Mouse (Mus musculus): Measurements from ENCODE around the gene Hoxa6. TPM values are rescaled to one million over a fixed set of nuclear protein-coding genes. Genes with fewer than 3 reads are reported as not detected.

The Hoxa6 gene
- total and polyA plus RNA-seq, 3 experiments, result not detected

DNA sequence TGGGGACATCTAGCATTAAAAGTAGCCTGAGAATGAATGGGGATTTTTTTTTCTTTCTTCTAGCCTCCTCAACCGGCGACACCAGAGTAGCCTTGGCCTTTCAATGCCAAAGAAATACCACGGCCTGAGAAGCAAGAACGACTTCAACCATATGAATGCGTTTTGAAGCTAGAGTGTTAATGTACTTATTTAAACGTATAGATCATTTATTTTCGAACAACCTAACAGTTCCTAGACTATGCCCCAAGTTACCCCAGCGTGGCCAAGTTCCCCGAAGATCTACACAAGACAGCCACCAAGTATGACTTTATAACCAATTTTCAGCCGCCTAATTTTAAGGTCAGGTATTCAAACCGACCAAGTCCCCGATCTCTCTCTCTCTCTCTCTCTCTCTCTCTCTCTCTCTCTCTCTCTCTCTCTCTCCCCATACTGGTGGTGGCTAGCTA lies 12.4 kb upstream of the Hoxa6 start:
- Histone ChIP-seq H3K4me3 (ENCODE audit: control insufficient read depth in 1 of 2, insufficient read depth in 1 of 2, low read depth in 2 of 2, low read length in 2 of 2) (peak overlapping the region; percentile 74 to 79; a peak in 3 of 4 replicates), H3K27ac (ENCODE audit: control insufficient read depth, low read depth, low read length) (no peak overlapping the region), H3K79me2 (ENCODE audit: control insufficient read depth, insufficient read depth, low read length, poor library complexity) (no peaks in the 10 kb centered on the region), H3K4me1 (ENCODE audit: control insufficient read depth in 1 of 2, insufficient read depth in 2 of 2, low read length in 2 of 2) (no peaks in the 10 kb centered on the region), H3K9ac (ENCODE audit: control insufficient read depth, low read depth, low read length, poor library complexity, severe bottlenecking) (peak overlapping the region; percentile 72), H3K27me3 (ENCODE audit: control insufficient read depth in 1 of 2, insufficient read depth in 2 of 2, low read length in 2 of 2) (no peaks in the 10 kb centered on the region), H3K36me3 (ENCODE audit: control insufficient read depth in 1 of 2, insufficient read depth in 2 of 2, low read length in 2 of 2) (no peaks in the 10 kb centered on the region), H3K9me3 (replicated peaks; ENCODE audit: insufficient read depth, low read length) (no peaks in the 10 kb centered on the region)
- peak; percentile 9 for DNase-seq (ENCODE audit: low read depth, low spot score)
- TF ChIP-seq TBP (IDR thresholded peaks at IDR 0.05; ENCODE audit: low read depth, low read length) (no peak), TCF12 (IDR thresholded peaks at IDR 0.05; ENCODE audit: low read depth, low read length) (no peak), UBTF (IDR thresholded peaks at IDR 0.05; ENCODE audit: borderline replicate concordance, insufficient read depth, low read depth, low read length) (no peak), NELFE (IDR thresholded peaks at IDR 0.05; ENCODE audit: low read depth, low read length) (no peak), KAT2A (conservative IDR thresholded peaks at IDR 0.05; ENCODE audit: low read depth, low read length) (no peak), EP300 (IDR thresholded peaks at IDR 0.05; ENCODE audit: low read depth in 1 of 2, low read length in 2 of 2) (no peak), HCFC1 (IDR thresholded peaks at IDR 0.05; ENCODE audit: low read depth, low read length) (no peak), MAZ (IDR thresholded peaks at IDR 0.05; ENCODE audit: low read depth, low read length) (no peak), MXI1 (IDR thresholded peaks at IDR 0.05; ENCODE audit: low read depth, low read length) (no peak), ZMIZ1 (IDR thresholded peaks at IDR 0.05; ENCODE audit: low read depth, low read length) (no peak), POLR2AphosphoS5 (IDR thresholded peaks at IDR 0.05; ENCODE audit: borderline replicate concordance, low read depth, low read length) (no peak), SMC3 (IDR thresholded peaks at IDR 0.05; ENCODE audit: low read depth, low read length) (no peak), ZKSCAN1 (IDR thresholded peaks at IDR 0.05; ENCODE audit: low read depth, low read length) (no peak), ELF1 (IDR thresholded peaks at IDR 0.05; ENCODE audit: low read depth, low read length) (no peak), MEF2A (IDR thresholded peaks at IDR 0.05; ENCODE audit: extremely low read depth, insufficient replicate concordance, low read depth, low read length, poor library complexity, severe bottlenecking) (no peak)

DNA sequence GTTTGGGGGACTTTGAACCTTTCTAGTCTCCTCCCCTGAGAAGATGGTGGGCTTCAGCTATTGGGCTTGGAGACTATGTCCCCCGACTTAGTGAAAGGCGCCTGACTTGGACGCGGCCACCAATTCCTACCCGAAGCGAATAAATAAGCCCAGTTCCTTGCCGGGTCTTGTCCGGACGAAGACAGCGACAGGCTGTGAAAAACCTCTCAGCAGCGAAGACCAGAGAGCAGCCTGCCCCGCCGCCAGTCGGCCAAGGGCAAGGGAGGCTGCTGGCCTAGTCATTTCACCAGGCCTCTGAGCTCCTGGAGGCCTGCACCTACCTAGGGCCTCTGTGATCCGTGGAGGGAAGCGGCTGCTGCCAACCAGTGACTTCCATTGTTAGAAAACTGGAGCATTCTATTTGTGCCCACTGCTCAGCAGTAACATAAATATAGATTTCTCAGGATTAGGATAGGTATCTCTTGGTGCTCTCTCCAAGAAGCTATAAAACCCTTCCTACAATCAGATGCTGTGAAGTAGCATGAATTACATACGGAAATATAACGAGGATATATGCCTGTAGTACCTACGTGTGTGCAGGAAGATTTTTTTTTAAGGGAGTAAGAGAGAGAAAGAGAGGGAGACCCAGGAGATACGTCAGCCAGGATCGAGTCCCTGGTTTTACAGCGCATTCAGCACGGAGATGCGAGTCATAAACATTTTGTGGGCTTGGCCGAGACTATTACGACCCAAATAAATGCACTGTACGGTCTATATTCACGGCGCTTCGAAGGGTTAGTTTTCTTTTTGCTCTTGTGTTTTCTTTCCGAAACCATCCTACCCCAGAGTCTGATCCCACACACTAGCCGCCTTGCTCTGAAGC lies 11.7 kb upstream of the Hoxa6 start:
- Histone ChIP-seq H3K79me2 (ENCODE audit: control insufficient read depth, insufficient read depth, low read length, poor library complexity) (no peaks in the 10 kb centered on the region), H3K9me3 (replicated peaks; ENCODE audit: insufficient read depth, low read length) (no peaks in the 10 kb centered on the region), H3K36me3 (ENCODE audit: control insufficient read depth in 1 of 2, insufficient read depth in 2 of 2, low read length in 2 of 2) (no peaks in the 10 kb centered on the region), H3K9ac (ENCODE audit: control insufficient read depth, low read depth, low read length, poor library complexity, severe bottlenecking) (no peak overlapping the region), H3K4me1 (ENCODE audit: control insufficient read depth in 1 of 2, insufficient read depth in 2 of 2, low read length in 2 of 2) (no peaks in the 10 kb centered on the region), H3K27me3 (ENCODE audit: control insufficient read depth in 1 of 2, insufficient read depth in 2 of 2, low read length in 2 of 2) (no peaks in the 10 kb centered on the region), H3K4me3 (ENCODE audit: control insufficient read depth in 1 of 2, insufficient read depth in 1 of 2, low read depth in 2 of 2, low read length in 2 of 2) (no peak overlapping the region), H3K27ac (ENCODE audit: control insufficient read depth, low read depth, low read length) (no peak overlapping the region)
- no peak for DNase-seq (ENCODE audit: low read depth, low spot score)
- TF ChIP-seq MAX (IDR thresholded peaks at IDR 0.05; ENCODE audit: low read length), result no peak
- no peak for TF ChIP-seq MXI1 (IDR thresholded peaks at IDR 0.05; ENCODE audit: low read depth, low read length)
- TF ChIP-seq MYB (IDR thresholded peaks at IDR 0.05; ENCODE audit: low read depth, low read length), result no peak
- TF ChIP-seq JUND (IDR thresholded peaks at IDR 0.05; ENCODE audit: low read depth, low read length), result no peak
- TF ChIP-seq RCOR1 (IDR thresholded peaks at IDR 0.05; ENCODE audit: low read depth, low read length), result no peak
- TF ChIP-seq ZKSCAN1 (IDR thresholded peaks at IDR 0.05; ENCODE audit: low read depth, low read length), result no peak
- no peak for TF ChIP-seq HCFC1 (IDR thresholded peaks at IDR 0.05; ENCODE audit: low read depth, low read length)
- no peak for TF ChIP-seq MEF2A (IDR thresholded peaks at IDR 0.05; ENCODE audit: extremely low read depth, insufficient replicate concordance, low read depth, low read length, poor library complexity, severe bottlenecking)
- no peak for TF ChIP-seq GABPA (IDR thresholded peaks at IDR 0.05; ENCODE audit: low read depth, low read length)
- TF ChIP-seq ZNF384 (IDR thresholded peaks at IDR 0.05; ENCODE audit: low read depth, low read length), result no peak
- no peak for TF ChIP-seq USF1 (IDR thresholded peaks at IDR 0.05; ENCODE audit: low read depth, low read length)
- TF ChIP-seq CHD2 (IDR thresholded peaks at IDR 0.05; ENCODE audit: low read length), result no peak
- TF ChIP-seq SMC3 (IDR thresholded peaks at IDR 0.05; ENCODE audit: low read depth, low read length), result no peak
- no peak for TF ChIP-seq MAZ (IDR thresholded peaks at IDR 0.05; ENCODE audit: low read depth, low read length)
- no peak for TF ChIP-seq TAL1 (IDR thresholded peaks at IDR 0.05; ENCODE audit: low read length)

All from MEL (cell line).